Mouse (Mus musculus) limb, embryonic 14.5 days (tissue): ENCODE measurements around the gene Plcb4. TPM values are rescaled to one million over a fixed set of nuclear protein-coding genes. Genes with fewer than 3 reads are reported as not detected.

Experiments
- ATAC-seq: fragments of 200-750 bp; cut with Nextera tagmentation; 2 replicates; pipeline ENCODE4 v1.8.0; 2017; ENCODE audit warnings: low read depth, moderate number of reproducible peaks, moderate TSS enrichment; ENCODE audit not compliant: low FRiP score
- DNase-seq: peaks from one replicate; pipeline ENCODE4 v3.0.0-alpha.2; 2015; ENCODE audit warnings: low spot score
- H3K27ac ChIP-seq: fragments of 300-500 bp; sonication (generic); replicated peaks from 2 replicates; pipeline ENCODE4 v1.5.1; 2014; ENCODE audit warnings: low read depth, mild to moderate bottlenecking, low read length, moderate library complexity, mixed read lengths
- H3K27me3 ChIP-seq: fragments of 300-500 bp; sonication (generic); 2 replicates; pipeline ENCODE4 v1.6.1; 2014; ENCODE audit warnings: low read length, mixed read lengths; ENCODE audit not compliant: control insufficient read depth, insufficient read depth
- H3K36me3 ChIP-seq: fragments of 300-500 bp; sonication (generic); 2 replicates; pipeline ENCODE4 v1.6.1; 2014; ENCODE audit warnings: mild to moderate bottlenecking, low read length, moderate library complexity, mixed read lengths; ENCODE audit not compliant: control insufficient read depth, insufficient read depth
- H3K4me1 ChIP-seq: fragments of 300-500 bp; sonication (generic); 2 replicates; pipeline ENCODE4 v1.6.1; 2014; ENCODE audit warnings: antibody characterized with exemption, low read length, mixed read lengths; ENCODE audit not compliant: control insufficient read depth, insufficient read depth
- H3K4me2 ChIP-seq: fragments of 300-500 bp; sonication (generic); replicated peaks from 2 replicates; pipeline ENCODE4 v1.6.1; 2014; ENCODE audit warnings: low read depth, mild to moderate bottlenecking, low read length, moderate library complexity; ENCODE audit not compliant: severe bottlenecking
- H3K4me3 ChIP-seq: fragments of 300-500 bp; sonication (generic); replicated peaks from 2 replicates; pipeline ENCODE4 v1.5.1; 2014; ENCODE audit warnings: low read length
- H3K9ac ChIP-seq: fragments of 300-500 bp; sonication (generic); 2 replicates; pipeline ENCODE4 v1.6.1; 2014; ENCODE audit warnings: mild to moderate bottlenecking, low read depth, low read length, moderate library complexity; ENCODE audit not compliant: severe bottlenecking
- H3K9me3 ChIP-seq: fragments of 300-500 bp; sonication (generic); 2 replicates; pipeline ENCODE4 v1.6.1; 2016; ENCODE audit warnings: low read length; ENCODE audit not compliant: control insufficient read depth
- POLR2A ChIP-seq: fragments of 200-500 bp; IDR thresholded peaks from 2 replicates; pipeline ENCODE4 v1.8.0; 2012; ENCODE audit warnings: inconsistent platforms, mild to moderate bottlenecking, moderate library complexity, borderline replicate concordance; ENCODE audit not compliant: insufficient read depth, insufficient read length; ENCODE audit errors: extremely low read depth
- WGBS: fragments of 180-500 bp; shearing (Covaris S2); extraction: QIAGEN DNeasy Blood & Tissue Kit; methylation state at CpG from one replicate; pipeline ENCODE4 v1.1.7; 2014; 5-methylcytosine and 5-hydroxymethylcytosine counted together
- polyA plus RNA-seq, 2 experiments: library from polyadenylated mRNA; depleted of rRNA in 1 of 2; stranded (reverse) in 1 of 2; unstranded in 1 of 2; fragments of >200 nt; fragmentation: Nextera tagmentation in 1 of 2; extraction: Ambion mirVana in 1 of 2; gene quantifications; 2 replicates each; pipeline versions ENCODE4 v1.2.1 to v1.2.3; 2012 to 2014

Plcb4 gene
- polyA plus RNA-seq, 2 experiments: 13.1 to 23.1 TPM

DNA sequence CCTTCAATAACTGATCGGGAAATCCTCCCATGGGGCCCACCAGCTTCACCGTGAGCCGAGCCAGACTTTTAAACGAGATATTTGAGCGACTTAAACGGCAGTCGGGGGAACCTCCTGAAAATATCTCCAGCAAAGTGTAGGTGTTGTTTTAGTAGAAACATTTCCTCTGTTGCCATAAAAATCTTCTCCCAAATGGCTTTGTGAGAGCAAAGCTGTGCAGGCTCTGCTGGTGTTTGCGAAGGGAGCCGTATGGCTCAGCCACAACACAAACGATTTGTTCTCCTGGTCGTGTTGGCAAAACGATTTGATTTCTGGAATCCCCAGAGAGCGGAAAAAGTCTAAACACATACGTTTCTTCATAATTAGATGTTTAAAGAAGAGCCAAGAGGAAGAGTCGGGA lies 90.8 kb downstream of the Plcb4 start:
- WGBS: 33% methylated on average over 15 of the region's 15 CpGs
- Histone ChIP-seq H3K27ac (no peak overlapping the region), H3K4me2 (no peak overlapping the region; the same call in 1 of the 2 replicates), H3K9me3 (no peaks in the 10 kb centered on the region), H3K4me3 (no peak overlapping the region), H3K27me3 (no peaks in the 10 kb centered on the region), H3K36me3 (no peaks in the 10 kb centered on the region), H3K9ac (no peak overlapping the region), H3K4me1 (peaks cover 19% of the 10 kb centered on the region)
- no peak for TF ChIP-seq POLR2A
- ATAC-seq (no peak), DNase-seq (no peak)

DNA sequence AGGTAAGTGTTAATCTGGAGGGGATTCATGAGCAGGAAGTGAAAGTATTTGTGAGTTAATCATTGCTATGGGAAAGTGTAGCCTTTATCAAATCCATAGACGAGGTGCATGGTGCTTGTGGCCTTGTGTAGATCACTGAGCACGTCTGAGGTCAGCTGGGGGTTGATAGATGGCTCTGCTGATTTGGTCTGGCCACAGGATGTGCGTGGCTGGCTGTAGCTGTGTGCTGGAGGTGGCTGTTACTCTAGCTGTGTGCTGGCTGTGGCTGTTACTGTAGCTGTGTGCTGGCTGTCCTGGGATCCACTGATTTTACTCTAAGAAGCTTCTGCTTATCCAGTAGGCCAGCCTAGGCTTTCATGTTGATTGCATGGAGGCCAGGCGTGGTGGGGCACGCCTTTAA lies 91.9 kb downstream of the Plcb4 start:
- 68% methylated on average over 5 of the region's 5 CpGs for WGBS
- no peaks in the 10 kb centered on the region for H3K9me3 ChIP-seq
- no peak for ATAC-seq

DNA sequence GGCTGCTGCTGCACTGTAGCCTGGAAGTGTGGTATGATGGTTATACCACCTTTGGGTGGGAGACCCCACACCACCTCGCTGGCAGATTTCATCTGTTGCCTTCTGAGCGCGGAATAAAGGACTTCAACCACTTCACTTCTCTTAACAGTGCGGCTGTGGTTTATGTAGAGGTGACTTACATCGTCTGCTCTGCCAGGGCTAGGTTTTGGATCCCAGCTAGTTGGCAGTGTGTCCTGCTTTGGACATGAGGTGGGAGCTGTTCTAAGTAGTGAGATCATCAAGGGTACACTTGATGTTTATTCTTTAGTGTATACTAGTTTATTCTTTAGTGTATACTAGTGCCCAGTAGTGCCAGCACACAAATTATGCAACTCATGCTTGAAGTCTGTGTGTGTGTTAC lies 97.0 kb downstream of the Plcb4 start:
- no peaks in the 10 kb centered on the region for H3K9me3 ChIP-seq
- H3K27me3 ChIP-seq: no peaks in the 10 kb centered on the region
- no peak for TF ChIP-seq POLR2A
- no peak for ATAC-seq
- H3K27ac ChIP-seq: no peak overlapping the region
- no peak overlapping the region for H3K9ac ChIP-seq
- H3K36me3 ChIP-seq: no peaks in the 10 kb centered on the region
- 93% methylated on average over 5 of the region's 5 CpGs for WGBS
- no peak overlapping the region for H3K4me3 ChIP-seq
- H3K4me2 ChIP-seq: no peak overlapping the region
- no peaks in the 10 kb centered on the region for H3K4me1 ChIP-seq
- DNase-seq: no peak

More for the DNA sequence above, 91.9 kb downstream of the Plcb4 start:
- peaks cover 19% of the 10 kb centered on the region for H3K4me1 ChIP-seq
- no peak overlapping the region for H3K4me3 ChIP-seq
- no peaks in the 10 kb centered on the region for H3K27me3 ChIP-seq
- no peaks in the 10 kb centered on the region for H3K36me3 ChIP-seq
- H3K27ac ChIP-seq: no peak overlapping the region
- TF ChIP-seq POLR2A: no peak
- H3K9ac ChIP-seq: no peak overlapping the region
- DNase-seq: no peak
- no peak overlapping the region for H3K4me2 ChIP-seq

GRCm38 (mm10) chr2:135757478-135757877 lies 98.7 kb downstream of the Plcb4 start:
- H3K9me3 ChIP-seq: no peaks in the 10 kb centered on the region
- no peaks in the 10 kb centered on the region for H3K27me3 ChIP-seq
- no peak for DNase-seq
- no peak overlapping the region for H3K4me2 ChIP-seq
- WGBS: 87% methylated on average over 3 of the region's 3 CpGs
- H3K9ac ChIP-seq: no peak overlapping the region
- TF ChIP-seq POLR2A: no peak
- H3K36me3 ChIP-seq: no peaks in the 10 kb centered on the region
- H3K27ac ChIP-seq: no peak overlapping the region
- no peak overlapping the region for H3K4me3 ChIP-seq
- ATAC-seq: no peak
- H3K4me1 ChIP-seq: peaks cover 5% of the 10 kb centered on the region; the same call in 1 of the 2 replicates

DNA sequence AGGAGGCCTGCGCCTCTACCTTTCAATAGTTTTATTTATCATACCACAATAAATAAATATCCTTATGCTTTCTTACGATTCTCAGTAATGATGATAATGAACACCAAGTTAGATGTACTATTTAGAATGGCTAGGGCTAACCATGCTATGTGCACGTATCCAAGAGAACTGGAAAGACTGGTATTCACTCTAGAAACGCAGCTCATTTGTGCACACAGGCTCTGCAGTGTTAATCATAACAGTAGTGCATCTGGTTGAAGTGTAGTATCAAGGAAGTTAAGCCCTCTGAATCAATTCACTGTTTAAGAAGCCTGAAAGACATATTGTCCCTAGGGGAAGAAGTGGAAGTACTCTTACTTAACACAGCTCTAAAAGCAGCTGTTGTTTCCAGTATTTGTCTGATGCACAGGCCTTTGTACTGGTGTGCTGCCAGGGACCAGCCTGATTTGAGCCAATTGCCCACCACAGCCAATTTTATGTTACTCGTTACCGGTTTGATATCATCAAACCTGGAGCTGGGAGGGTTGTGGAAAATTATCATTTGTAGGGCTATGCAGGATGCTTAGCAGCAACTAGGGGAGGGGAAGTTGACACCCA lies 100.8 kb downstream of the Plcb4 start:
- DNase-seq: no peak

DNA sequence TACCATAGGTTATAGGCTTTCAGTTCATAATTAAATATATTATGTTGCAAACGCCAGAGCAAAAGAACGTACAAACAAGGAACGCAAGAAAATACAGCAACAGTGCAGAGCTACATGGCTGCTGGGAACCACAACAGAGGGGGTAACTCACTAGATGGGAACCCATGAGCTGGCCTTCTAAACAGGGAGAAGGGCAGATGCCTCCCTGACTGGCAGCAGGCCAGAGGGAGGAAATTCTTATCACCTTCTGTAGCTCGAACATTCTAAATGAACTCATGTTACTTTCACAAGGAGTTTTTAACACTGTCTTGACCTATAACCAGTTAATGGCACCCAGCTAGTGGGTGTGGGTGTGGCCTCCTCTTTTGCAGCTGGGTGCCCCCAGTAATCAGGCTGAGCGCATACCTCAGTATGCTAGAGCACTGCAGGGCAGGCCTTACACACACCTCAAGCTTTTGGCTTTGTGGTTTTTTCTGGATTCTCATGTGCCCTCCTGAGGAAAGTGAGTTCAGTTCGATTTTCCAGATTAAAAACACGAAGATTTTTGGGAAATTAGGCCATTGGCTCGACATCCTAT lies 102.5 kb downstream of the Plcb4 start:
- ATAC-seq: no peak
- TF ChIP-seq POLR2A: no peak

More for the DNA sequence above, 100.8 kb downstream of the Plcb4 start:
- Histone ChIP-seq H3K27me3 (no peaks in the 10 kb centered on the region), H3K36me3 (no peaks in the 10 kb centered on the region), H3K9me3 (no peaks in the 10 kb centered on the region), H3K4me1 (peaks cover 6% of the 10 kb centered on the region; the same call in 1 of the 2 replicates), H3K4me2 (no peak overlapping the region), H3K4me3 (no peak overlapping the region), H3K9ac (no peak overlapping the region), H3K27ac (no peak overlapping the region)
- 78% methylated on average over 6 of the region's 6 CpGs for WGBS
- ATAC-seq: no peak
- no peak for TF ChIP-seq POLR2A

More for the DNA sequence above, 102.5 kb downstream of the Plcb4 start:
- Histone ChIP-seq H3K9me3 (no peaks in the 10 kb centered on the region), H3K4me3 (no peak overlapping the region), H3K4me2 (no peak overlapping the region), H3K27me3 (no peaks in the 10 kb centered on the region), H3K9ac (no peak overlapping the region), H3K36me3 (no peaks in the 10 kb centered on the region), H3K27ac (no peak overlapping the region), H3K4me1 (peaks cover 11% of the 10 kb centered on the region)
- no peak for DNase-seq
- 65% methylated on average over 8 of the region's 8 CpGs for WGBS
